Comparison of ENCODE assay signal across 8 mouse cellular contexts in the genomic region with DNA sequence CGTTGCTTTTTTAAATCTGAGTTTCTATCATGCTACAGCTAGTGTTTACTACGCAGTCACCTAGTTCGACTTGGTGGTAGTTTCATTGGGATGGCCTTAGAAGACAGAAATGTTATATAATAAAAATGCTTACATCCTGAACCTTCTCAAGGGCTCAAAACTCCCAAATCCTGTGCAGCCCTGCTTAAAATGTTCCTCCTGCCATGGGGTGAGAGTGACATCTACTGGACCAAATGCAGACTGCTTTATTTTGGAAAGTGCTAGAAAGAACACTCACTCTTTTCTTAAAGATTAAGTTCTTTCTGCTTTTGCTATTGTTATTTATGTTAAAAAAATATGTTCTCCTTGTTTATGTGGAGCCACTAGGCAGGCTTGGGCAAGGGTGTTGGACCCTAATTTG.
DNase-seq lines count a peak whose midpoint lies in the region; ATAC-seq and TF ChIP-seq lines count a peak whose summit lies in the region.

No protein-coding gene starts in this region.

- no peak overlapping the region for H3K4me2 ChIP-seq in intestine, embryonic 14.5 days (ENCODE audit: low read length)
- H3K4me2 ChIP-seq in intestine, embryonic 15.5 days (replicated peaks) = no peak overlapping the region
- no peak overlapping the region for H3K4me2 ChIP-seq in embryonic facial prominence, embryonic 11.5 days (ENCODE audit: low read depth, low read length)
- H3K4me2 ChIP-seq in myocyte (ENCODE audit: low read depth) = peak overlapping the region; percentile 2

- H3K79me2 ChIP-seq in myocyte (ENCODE audit: control insufficient read depth, insufficient read depth) = no peaks in the 10 kb centered on the region

- no peaks in the 10 kb centered on the region for H3K9me3 ChIP-seq in intestine, embryonic 14.5 days (ENCODE audit: control insufficient read depth, low read length)
- H3K9me3 ChIP-seq in intestine, embryonic 15.5 days = no peaks in the 10 kb centered on the region
- no peaks in the 10 kb centered on the region for H3K9me3 ChIP-seq in embryonic facial prominence, embryonic 11.5 days (replicated peaks; ENCODE audit: control insufficient read depth, low read length)

- no peak for ATAC-seq in intestine, embryonic 14.5 days (replicated peaks; ENCODE audit: low FRiP score, low TSS enrichment, low read depth)
- no peak for ATAC-seq in intestine, embryonic 15.5 days
- ATAC-seq in embryonic facial prominence, embryonic 11.5 days (replicated peaks; ENCODE audit: insufficient number of reproducible peaks, low FRiP score, low TSS enrichment, low read depth) = no peak
- no peak for ATAC-seq in erythroid progenitor cell, adult 5-6 weeks (replicated peaks; ENCODE audit: low FRiP score, poor library complexity, severe bottlenecking)

- 0 out of 2 replicates have a peak, but pooled peaks cover 2% of the 10 kb centered on the region for H3K27me3 ChIP-seq in intestine, embryonic 14.5 days (replicated peaks; ENCODE audit: control insufficient read depth, insufficient read depth, low read length)
- H3K27me3 ChIP-seq in intestine, embryonic 15.5 days (replicated peaks) = no peaks in the 10 kb centered on the region
- H3K27me3 ChIP-seq in embryonic facial prominence, embryonic 11.5 days (ENCODE audit: control insufficient read depth, insufficient read depth, low read length) = no peaks in the 10 kb centered on the region
- H3K27me3 ChIP-seq in myocyte (ENCODE audit: control insufficient read depth, insufficient read depth, insufficient read length) = no peaks in the 10 kb centered on the region

- H3ac ChIP-seq in myocyte (ENCODE audit: control insufficient read depth, insufficient read length) = no peak overlapping the region

- no peak overlapping the region for H3K27ac ChIP-seq in intestine, embryonic 14.5 days (ENCODE audit: low read depth)
- H3K27ac ChIP-seq in intestine, embryonic 15.5 days = no peak overlapping the region
- no peak overlapping the region for H3K27ac ChIP-seq in embryonic facial prominence, embryonic 11.5 days (replicated peaks; ENCODE audit: low read depth, low read length)

- DNase-seq in intestine, embryonic 14.5 days (ENCODE audit: low spot score) = peak; percentile 55
- peak; percentile 60 to 64 for DNase-seq in B cell, adult 2 months
- peak; percentile 35 for DNase-seq in R1 (ENCODE audit: low read depth, low spot score)
- DNase-seq in embryonic facial prominence, embryonic 11.5 days (ENCODE audit: low spot score) = peak; percentile 65
- DNase-seq in left cerebral cortex, postnatal 14 days (ENCODE audit: low spot score in 2 of 2) = peak; percentile 33 to 62

- intact Hi-C loops in left cerebral cortex, postnatal 14 days (cut with DNase I) = loop anchor here (2.0 to 5.0 kb wide), 2 partner anchors 215 to 486 kb away; no protein-coding TSS in a partner anchor

- no peaks in the 10 kb centered on the region for H3K4me1 ChIP-seq in intestine, embryonic 14.5 days (replicated peaks; ENCODE audit: control insufficient read depth, insufficient read depth, low read length)
- H3K4me1 ChIP-seq in intestine, embryonic 15.5 days (replicated peaks) = no peaks in the 10 kb centered on the region
- H3K4me1 ChIP-seq in embryonic facial prominence, embryonic 11.5 days (ENCODE audit: control insufficient read depth, insufficient read depth, low read length) = no peaks in the 10 kb centered on the region

- 60% methylated on average over 3 of the region's 3 CpGs for WGBS in intestine, embryonic 14.5 days
- 72% methylated on average over 3 of the region's 3 CpGs for WGBS in intestine, embryonic 15.5 days
- 64% methylated on average over 3 of the region's 3 CpGs for WGBS in embryonic facial prominence, embryonic 11.5 days

- no peak for TF ChIP-seq POLR2A in myocyte (IDR thresholded peaks at IDR 0.05; ENCODE audit: insufficient read length, low read depth)

- no peak overlapping the region for H3K4me3 ChIP-seq in intestine, embryonic 14.5 days (ENCODE audit: low read depth, low read length)
- no peak overlapping the region for H3K4me3 ChIP-seq in intestine, embryonic 15.5 days (replicated peaks)
- no peak overlapping the region for H3K4me3 ChIP-seq in embryonic facial prominence, embryonic 11.5 days (ENCODE audit: low read depth, low read length)
- no peak overlapping the region for H3K4me3 ChIP-seq in myocyte

- no peaks in the 10 kb centered on the region for H3K36me3 ChIP-seq in intestine, embryonic 14.5 days (ENCODE audit: control insufficient read depth, insufficient read depth, low read length)
- no peaks in the 10 kb centered on the region for H3K36me3 ChIP-seq in intestine, embryonic 15.5 days
- H3K36me3 ChIP-seq in embryonic facial prominence, embryonic 11.5 days (replicated peaks; ENCODE audit: control insufficient read depth, insufficient read depth, low read depth, low read length) = no peaks in the 10 kb centered on the region
- H3K36me3 ChIP-seq in myocyte (ENCODE audit: control insufficient read depth, insufficient read depth) = no peaks in the 10 kb centered on the region

- no peak overlapping the region for H3K9ac ChIP-seq in intestine, embryonic 14.5 days (ENCODE audit: low read length)
- no peak overlapping the region for H3K9ac ChIP-seq in intestine, embryonic 15.5 days
- H3K9ac ChIP-seq in embryonic facial prominence, embryonic 11.5 days (replicated peaks; ENCODE audit: low read length) = no peak overlapping the region

TF ChIP-seq in myocyte, 11 proteins besides CTCF, POLR2A, EP300 and RAD21:
- TF ChIP-seq REST (IDR thresholded peaks at IDR 0.05; ENCODE audit: insufficient read depth, insufficient read length) (no peak), MYOG (IDR thresholded peaks at IDR 0.05; ENCODE audit: control insufficient read depth in 1 of 3, insufficient read depth in 1 of 3, insufficient read length in 2 of 3, low read depth in 2 of 3) (no peak), TCF12 (IDR thresholded peaks at IDR 0.05; ENCODE audit: insufficient read depth, poor library complexity, severe bottlenecking) (no peak), TCF3 (IDR thresholded peaks at IDR 0.05; ENCODE audit: insufficient read length, low read depth) (no peak), MYOD1 (IDR thresholded peaks at IDR 0.05; ENCODE audit: control insufficient read depth in 1 of 3, insufficient read length in 2 of 3, low read depth in 2 of 3) (no peak), USF1 (IDR thresholded peaks at IDR 0.05; ENCODE audit: low read depth) (no peak), E2F4 (IDR thresholded peaks at IDR 0.05; ENCODE audit: insufficient read depth) (no peak), SRF (IDR thresholded peaks at IDR 0.05; ENCODE audit: control insufficient read depth, insufficient read length, low read depth) (no peak), MAX (IDR thresholded peaks at IDR 0.05; ENCODE audit: low read depth) (no peak), CEBPB (IDR thresholded peaks at IDR 0.05; ENCODE audit: insufficient read depth, poor library complexity, severe bottlenecking) (no peak), POLR2AphosphoS2 (IDR thresholded peaks at IDR 0.05; ENCODE audit: insufficient read length, low read depth) (no peak)
